Mouse (Mus musculus) hindbrain, embryonic 11.5 days (tissue): ENCODE data around the gene Krt222. TPM values are rescaled to one million over a fixed set of nuclear protein-coding genes. Genes with fewer than 3 reads are reported as not detected.

Experiments used
- ATAC-seq: fragments of 200-750 bp; cut with Nextera tagmentation; 2 replicates; pipeline ENCODE4 v1.8.0; 2017; ENCODE audit warnings: mild to moderate bottlenecking, moderate TSS enrichment, moderate library complexity; ENCODE audit not compliant: low FRiP score
- DNase-seq: peaks from one replicate; pipeline ENCODE4 v3.0.0-alpha.2; 2015; ENCODE audit warnings: low spot score
- H3K27ac ChIP-seq: fragments of 300-500 bp; sonication (generic); 2 replicates; pipeline ENCODE4 v1.5.1; 2014; ENCODE audit warnings: mild to moderate bottlenecking, low read depth, low read length
- H3K27me3 ChIP-seq: fragments of 300-500 bp; sonication (generic); 2 replicates; pipeline ENCODE4 v1.6.1; 2014; ENCODE audit warnings: mild to moderate bottlenecking, low read length, moderate library complexity, mixed read lengths; ENCODE audit not compliant: control insufficient read depth, insufficient read depth
- H3K36me3 ChIP-seq: fragments of 300-500 bp; sonication (generic); 2 replicates; pipeline ENCODE4 v1.6.1; 2014; ENCODE audit warnings: mild to moderate bottlenecking, low read length, moderate library complexity, mixed read lengths; ENCODE audit not compliant: control insufficient read depth, insufficient read depth
- H3K4me1 ChIP-seq: fragments of 300-500 bp; sonication (generic); replicated peaks from 2 replicates; pipeline ENCODE4 v1.6.1; 2014; ENCODE audit warnings: low read length, mixed read lengths; ENCODE audit not compliant: control insufficient read depth, insufficient read depth
- H3K4me2 ChIP-seq: fragments of 300-500 bp; sonication (generic); replicated peaks from 2 replicates; pipeline ENCODE4 v1.6.1; 2014; ENCODE audit warnings: mild to moderate bottlenecking, low read depth, low read length
- H3K4me3 ChIP-seq: fragments of 300-500 bp; sonication (generic); 2 replicates; pipeline ENCODE4 v1.5.1; 2014; ENCODE audit warnings: low read depth, low read length
- H3K9ac ChIP-seq: fragments of 300-500 bp; sonication (generic); 2 replicates; pipeline ENCODE4 v1.6.1; 2014; ENCODE audit warnings: low read depth, low read length
- H3K9me3 ChIP-seq: fragments of 300-500 bp; sonication (generic); 2 replicates; pipeline ENCODE4 v1.6.1; 2016; ENCODE audit warnings: low read length; ENCODE audit not compliant: control insufficient read depth
- WGBS: fragments of 180-500 bp; shearing (Covaris S2); extraction: QIAGEN DNeasy Blood & Tissue Kit; methylation state at CpG from one replicate; pipeline ENCODE4 v1.1.7; 2014; 5-methylcytosine and 5-hydroxymethylcytosine counted together
- polyA plus RNA-seq: library from polyadenylated mRNA; unstranded; fragments of >200 nt; fragmentation: Nextera tagmentation; extraction: Ambion mirVana; gene quantifications from 2 replicates; pipeline ENCODE4 v1.2.1, GENCODE M21; 2014

Gene Krt222
- polyA plus RNA-seq, 1 experiment from 2014 or later: 0.80 TPM

DNA sequence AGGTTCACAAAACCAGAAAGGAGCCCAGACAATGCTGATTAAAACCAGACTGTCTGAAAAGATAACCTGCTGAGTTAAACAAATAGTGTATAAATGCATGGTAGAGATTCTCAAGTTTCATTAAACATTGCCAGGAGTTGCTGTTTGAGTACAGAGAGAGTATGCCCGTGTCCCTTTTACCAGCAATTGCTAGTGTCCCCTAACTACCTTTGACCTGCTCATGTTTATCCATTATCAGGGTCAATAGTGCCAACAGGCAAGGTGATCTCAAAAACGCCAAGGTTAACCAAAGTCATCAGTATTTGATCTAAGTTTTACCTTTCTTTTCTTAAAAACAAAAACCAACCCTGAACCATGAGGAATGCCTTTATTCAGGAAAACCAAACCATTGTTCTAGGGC lies 31.9 kb downstream of the Krt222 start:
- WGBS: 79% methylated on average over 2 of the region's 2 CpGs
- Histone ChIP-seq H3K27me3 (no peaks in the 10 kb centered on the region), H3K9me3 (no peaks in the 10 kb centered on the region), H3K9ac (no peak overlapping the region), H3K4me3 (no peak overlapping the region), H3K36me3 (peaks cover 31% of the 10 kb centered on the region), H3K27ac (no peak overlapping the region), H3K4me2 (no peak overlapping the region), H3K4me1 (no peaks in the 10 kb centered on the region)
- ATAC-seq (no peak), DNase-seq (no peak)

GRCm38 (mm10) chr11:99208105-99208669 lies 35.7 kb downstream of the Krt222 start:
- no peak overlapping the region for H3K9ac ChIP-seq
- H3K27ac ChIP-seq: no peak overlapping the region
- H3K27me3 ChIP-seq: no peaks in the 10 kb centered on the region
- no peak overlapping the region for H3K4me2 ChIP-seq
- H3K4me3 ChIP-seq: no peak overlapping the region
- no peaks in the 10 kb centered on the region for H3K4me1 ChIP-seq
- 82% methylated on average over 8 of the region's 8 CpGs for WGBS
- ATAC-seq: no peak
- no peaks in the 10 kb centered on the region for H3K9me3 ChIP-seq
- no peak for DNase-seq
- peaks cover 16% of the 10 kb centered on the region for H3K36me3 ChIP-seq

- Histone ChIP-seq H3K36me3 (peaks cover 10% of the 10 kb centered on the region), H3K4me3 (no peak overlapping the region), H3K9ac (no peak overlapping the region), H3K4me1 (no peaks in the 10 kb centered on the region), H3K9me3 (no peaks in the 10 kb centered on the region), H3K4me2 (no peak overlapping the region), H3K27me3 (no peaks in the 10 kb centered on the region), H3K27ac (no peak overlapping the region)
- no peak for ATAC-seq
- no peak for DNase-seq
- 25% methylated on average over 2 of the region's 2 CpGs for WGBS
Measured at GRCm38 (mm10) chr11:99207449-99207848, 36.4 kb downstream of the Krt222 start.

GRCm38 (mm10) chr11:99206954-99207353 lies 36.9 kb downstream of the Krt222 start:
- Histone ChIP-seq H3K4me2 (no peak overlapping the region), H3K27ac (no peak overlapping the region), H3K4me3 (no peak overlapping the region), H3K4me1 (no peaks in the 10 kb centered on the region), H3K9ac (no peak overlapping the region), H3K9me3 (no peaks in the 10 kb centered on the region), H3K36me3 (peaks cover 9% of the 10 kb centered on the region), H3K27me3 (no peaks in the 10 kb centered on the region)
- no peak for ATAC-seq
- 30% methylated on average over 2 of the region's 2 CpGs for WGBS
- peak; percentile 46 for DNase-seq

DNA sequence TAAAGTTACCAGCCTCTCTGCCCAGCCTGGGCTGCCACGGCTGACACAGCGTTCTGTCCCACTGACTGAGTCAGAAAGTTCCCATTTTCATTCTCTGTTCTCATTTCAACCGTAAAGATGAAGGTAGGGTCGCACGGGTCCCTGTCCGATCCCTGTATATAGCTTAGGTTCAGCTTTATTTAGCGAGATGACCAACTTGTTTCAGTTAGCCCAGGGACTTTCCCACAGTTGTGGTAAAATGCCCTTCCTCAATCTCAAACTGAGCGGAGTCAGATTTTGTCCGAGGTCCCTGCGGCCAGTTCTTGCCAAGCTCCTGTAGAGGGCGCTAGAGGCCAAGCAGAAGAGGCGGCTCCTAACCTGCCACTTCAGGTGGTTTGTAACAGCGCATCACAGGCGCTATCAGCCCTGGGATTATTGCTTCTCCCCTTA lies 54.7 kb downstream of the Krt222 start:
- Histone ChIP-seq H3K9ac (no peak overlapping the region), H3K4me2 (no peak overlapping the region), H3K9me3 (no peaks in the 10 kb centered on the region), H3K27ac (no peak overlapping the region), H3K4me1 (no peaks in the 10 kb centered on the region), H3K4me3 (no peak overlapping the region), H3K36me3 (no peaks in the 10 kb centered on the region), H3K27me3 (no peaks in the 10 kb centered on the region)
- ATAC-seq (no peak), DNase-seq (peak; percentile 69)
- WGBS: 28% methylated on average over 14 of the region's 14 CpGs

GRCm38 (mm10) chr11:99187348-99187747 lies 56.5 kb downstream of the Krt222 start:
- H3K27me3 ChIP-seq: no peaks in the 10 kb centered on the region
- WGBS: 93% methylated on average over 4 of the region's 4 CpGs
- no peak overlapping the region for H3K9ac ChIP-seq
- no peak overlapping the region for H3K4me2 ChIP-seq
- no peaks in the 10 kb centered on the region for H3K36me3 ChIP-seq
- ATAC-seq: no peak
- H3K27ac ChIP-seq: no peak overlapping the region
- DNase-seq: no peak
- H3K4me1 ChIP-seq: no peaks in the 10 kb centered on the region
- H3K9me3 ChIP-seq: no peaks in the 10 kb centered on the region
- H3K4me3 ChIP-seq: no peak overlapping the region

- Histone ChIP-seq H3K4me3 (no peak overlapping the region), H3K4me1 (no peaks in the 10 kb centered on the region), H3K27me3 (no peaks in the 10 kb centered on the region), H3K27ac (no peak overlapping the region), H3K9ac (no peak overlapping the region), H3K9me3 (no peaks in the 10 kb centered on the region), H3K4me2 (no peak overlapping the region), H3K36me3 (no peaks in the 10 kb centered on the region)
- no peak for DNase-seq
- 75% methylated on average over 2 of the region's 2 CpGs for WGBS
- no peak for ATAC-seq
Measured at GRCm38 (mm10) chr11:99186836-99187235, 57.0 kb downstream of the Krt222 start.

Other genes starting within 250 kb of the Krt222 start
- gene Top2a, start 219.9 kb downstream of the Krt222 start, polyA plus RNA-seq: 332 and 333 TPM in 2 replicates
- 288 and 295 TPM in 2 replicates for gene Igfbp4, start 202.8 kb downstream of the Krt222 start, polyA plus RNA-seq
- 0.50 and 1.1 TPM in 2 replicates for gene Tns4, start 154.8 kb downstream of the Krt222 start, polyA plus RNA-seq
- 0.17 and 0.31 TPM in 2 replicates for gene Ccr7, start 89.0 kb downstream of the Krt222 start, polyA plus RNA-seq
- gene Smarce1, start 13.1 kb downstream of the Krt222 start, polyA plus RNA-seq: 217 and 219 TPM in 2 replicates
- 0.10 TPM in 1 of 2 replicates, not detected in the other for gene Krt24, start 41.2 kb upstream of the Krt222 start, polyA plus RNA-seq
- gene Krt25, start 78.9 kb upstream of the Krt222 start, polyA plus RNA-seq: not detected in 2 replicates
- gene Krt26, start 93.9 kb upstream of the Krt222 start, polyA plus RNA-seq: 0.12 and 0.24 TPM in 2 replicates
- gene Krt27, start 107.0 kb upstream of the Krt222 start, polyA plus RNA-seq: not detected in 2 replicates
- 0.39 and 0.60 TPM in 2 replicates for gene Krt28, start 130.8 kb upstream of the Krt222 start, polyA plus RNA-seq
- 27.8 and 35.1 TPM in 2 replicates for gene Krt10, start 145.3 kb upstream of the Krt222 start, polyA plus RNA-seq
- not detected in 2 replicates for gene Krt12, start 178.2 kb upstream of the Krt222 start, polyA plus RNA-seq
- gene Krt20, start 194.1 kb upstream of the Krt222 start, polyA plus RNA-seq: 0.42 and 0.48 TPM in 2 replicates
- gene Krt23, start 249.1 kb upstream of the Krt222 start, polyA plus RNA-seq: not detected in 2 replicates